Mouse (Mus musculus): ENCODE measurements around the gene Mzt1. TPM values are rescaled to one million over a fixed set of nuclear protein-coding genes. Genes with fewer than 3 reads are reported as not detected.

Mzt1 gene
- polyA plus RNA-seq (2012; rRNA removed): 43.8 and 75.2 TPM in 2 replicates

DNA sequence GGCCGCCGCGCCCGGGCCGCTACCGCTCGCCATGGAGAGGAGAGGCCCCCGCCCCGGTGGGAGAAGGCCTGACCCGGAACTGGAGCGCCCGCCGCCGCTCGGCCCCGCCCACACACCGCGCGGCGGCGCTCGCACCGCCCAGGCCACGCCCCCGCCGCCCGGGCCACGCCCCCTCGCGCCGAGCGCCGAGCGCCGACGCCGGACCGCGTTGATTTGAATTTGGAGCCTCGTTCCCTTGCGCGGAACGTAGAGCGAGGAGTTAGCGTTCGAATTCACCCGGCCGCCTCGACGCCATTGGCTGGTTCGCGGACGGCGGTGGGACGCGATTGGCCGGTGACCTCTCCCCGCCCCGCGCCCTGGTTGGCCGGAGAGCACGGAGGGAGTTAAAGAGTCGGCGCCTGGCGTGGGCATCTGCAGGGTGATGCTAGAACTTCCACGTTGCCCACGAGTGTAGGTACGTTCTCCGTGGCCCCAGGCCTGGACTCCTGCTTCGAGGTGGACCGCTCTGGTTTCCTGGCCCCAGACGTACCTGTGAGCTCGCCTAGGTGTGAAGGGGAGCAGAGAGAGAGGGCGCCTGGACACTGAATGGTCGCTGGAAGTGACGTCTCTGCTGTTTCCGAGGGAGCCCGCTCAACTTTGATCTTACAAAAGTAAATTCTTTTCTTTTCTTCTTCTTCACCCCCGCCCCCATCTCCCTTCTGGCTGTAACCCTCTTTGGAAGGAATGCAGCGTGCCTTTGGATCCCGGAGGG lies at the start of gene Mzt1, which contains the start of gene Bora:
TSS of gene Mzt1 (minus strand) at position 104 of the 751 bp plus-strand sequence.
TSS of gene Bora (plus strand) at position 192 of the 751 bp plus-strand sequence.

DNA sequence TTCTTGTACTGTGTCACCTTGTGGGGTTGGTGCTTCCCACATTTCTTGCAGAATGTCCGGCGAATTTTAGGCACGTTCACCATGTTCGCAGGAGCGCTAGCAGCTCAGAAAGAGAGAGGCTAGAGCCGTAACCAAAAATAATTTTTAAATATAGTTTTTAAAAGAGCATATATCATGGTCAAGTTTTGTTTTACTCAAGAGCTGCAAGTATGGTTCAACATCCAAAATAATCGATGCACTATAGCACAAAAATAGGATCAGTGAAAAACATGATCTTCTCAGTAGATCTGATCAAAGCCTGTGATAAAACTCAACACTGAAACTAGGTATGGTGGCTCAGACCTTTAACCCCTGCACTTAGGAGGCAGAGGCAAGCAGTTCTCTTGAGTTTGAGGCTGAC lies 51.7 kb downstream of the Mzt1 start, which contains the start of gene Rpl36a-ps1:
TSS of gene Rpl36a-ps1 (minus strand) at position 101 of the 400 bp plus-strand sequence.

Other genes with a start within 250 kb of the Mzt1 start
- gene Rpl36a-ps1, start 51.8 kb downstream of the Mzt1 start, polyA plus RNA-seq (2012; rRNA removed): 5.7 and 17.2 TPM in 2 replicates
- gene Bora, start 88 bp upstream of the Mzt1 start, polyA plus RNA-seq (2012; rRNA removed): 38.6 and 42.0 TPM in 2 replicates
- 13.7 and 14.4 TPM in 2 replicates for gene Pibf1, start 53.3 kb upstream of the Mzt1 start, polyA plus RNA-seq (2012; rRNA removed)
- gene Dis3, start 53.6 kb upstream of the Mzt1 start, polyA plus RNA-seq (2012; rRNA removed): 33.4 and 34.1 TPM in 2 replicates

Data from central nervous system, embryonic 11.5 days (tissue).